Mouse (Mus musculus) ES-E14 (cell line): ENCODE measurements around the gene Col4a4. TPM values are rescaled to one million over a fixed set of nuclear protein-coding genes. Genes with fewer than 3 reads are reported as not detected.

ENCODE experiments used
- DNase-seq: peaks from one replicate; pipeline ENCODE4 v3.0.0-alpha.2; 2013; ENCODE audit warnings: low read depth, low spot score
- H3K27ac ChIP-seq: 2 replicates; pipeline ENCODE4 v1.5.1; 2012; ENCODE audit warnings: low read depth, mild to moderate bottlenecking, low read length, moderate library complexity, mixed read lengths; ENCODE audit not compliant: poor library complexity, insufficient read depth, severe bottlenecking
- H3K36me3 ChIP-seq: 2 replicates; pipeline ENCODE4 v1.6.1; 2012; ENCODE audit warnings: mild to moderate bottlenecking, low read length, moderate library complexity, mixed read lengths; ENCODE audit not compliant: control insufficient read depth, poor library complexity, insufficient read depth, severe bottlenecking
- H3K4me1 ChIP-seq, 2 experiments: fragments of 150-350 bp in 1 of 2; sonication (generic) in 1 of 2; 2 replicates each; pipeline ENCODE4 v1.6.1; 2012; ENCODE audit warnings: low read length in 2 of 2, mild to moderate bottlenecking in 1 of 2, mixed read lengths in 1 of 2; ENCODE audit not compliant: control insufficient read depth in 2 of 2, insufficient read depth in 2 of 2, poor library complexity in 1 of 2
- H3K4me3 ChIP-seq, 2 experiments: fragments of 150-350 bp in 1 of 2; sonication (generic) in 1 of 2; 2 replicates each; pipeline ENCODE4 v1.5.1; 2012; ENCODE audit warnings: low read length in 2 of 2, low read depth in 1 of 2, mild to moderate bottlenecking in 1 of 2, mixed read lengths in 1 of 2; ENCODE audit not compliant: insufficient read depth in 1 of 2, poor library complexity in 1 of 2, severe bottlenecking in 1 of 2
- H3K9ac ChIP-seq: 2 replicates; pipeline ENCODE4 v1.6.1; 2012; ENCODE audit warnings: low read depth, mild to moderate bottlenecking, low read length, mixed read lengths; ENCODE audit not compliant: poor library complexity, insufficient read depth, severe bottlenecking
- H3K9me3 ChIP-seq: fragments of 150-350 bp; sonication (generic); 2 replicates; pipeline ENCODE4 v1.6.1; 2012; ENCODE audit warnings: low read depth, mild to moderate bottlenecking, low read length; ENCODE audit not compliant: control insufficient read depth, insufficient read depth
- CHD2 ChIP-seq: IDR thresholded peaks from 2 replicates; pipeline ENCODE4 v1.6.1; 2014; ENCODE audit warnings: mild to moderate bottlenecking, low read depth, low read length, inconsistent platforms
- HCFC1 ChIP-seq: IDR thresholded peaks from 2 replicates; pipeline ENCODE4 v1.6.1; 2012; ENCODE audit warnings: low read length, inconsistent platforms, borderline replicate concordance; ENCODE audit not compliant: insufficient read depth
- MAFK ChIP-seq: IDR thresholded peaks from 2 replicates; pipeline ENCODE4 v1.6.1; 2014; ENCODE audit warnings: mild to moderate bottlenecking, low read depth, low read length, inconsistent platforms; ENCODE audit not compliant: insufficient read depth
- ZC3H11A ChIP-seq: IDR thresholded peaks from 2 replicates; pipeline ENCODE4 v1.6.1; 2012; ENCODE audit warnings: low read depth, mild to moderate bottlenecking, inconsistent platforms, low read length, borderline replicate concordance
- ZNF384 ChIP-seq: IDR thresholded peaks from 2 replicates; pipeline ENCODE4 v1.6.1; 2012; ENCODE audit warnings: low read depth, low read length, inconsistent platforms
- in situ Hi-C, 2 experiments: fragments of 600-800 bp; cut with MboI; formaldehyde crosslinking; loops; one replicate each; pipeline ENCODE4 v1.15.1; 2025; ENCODE audit warnings: low sequenced_read_pairs in 2 of 2, inconsistent platforms in 1 of 2; ENCODE audit not compliant: unreplicated experiment in 2 of 2
- total RNA-seq: library from RNA; depleted of rRNA; stranded (reverse); fragments of 300-350 nt; gene quantifications from 2 replicates; pipeline ENCODE4 v1.2.3, GENCODE M21; 2012; rRNA removed

Col4a4 gene
- total RNA-seq, 1 experiment: 0.04 TPM

DNA sequence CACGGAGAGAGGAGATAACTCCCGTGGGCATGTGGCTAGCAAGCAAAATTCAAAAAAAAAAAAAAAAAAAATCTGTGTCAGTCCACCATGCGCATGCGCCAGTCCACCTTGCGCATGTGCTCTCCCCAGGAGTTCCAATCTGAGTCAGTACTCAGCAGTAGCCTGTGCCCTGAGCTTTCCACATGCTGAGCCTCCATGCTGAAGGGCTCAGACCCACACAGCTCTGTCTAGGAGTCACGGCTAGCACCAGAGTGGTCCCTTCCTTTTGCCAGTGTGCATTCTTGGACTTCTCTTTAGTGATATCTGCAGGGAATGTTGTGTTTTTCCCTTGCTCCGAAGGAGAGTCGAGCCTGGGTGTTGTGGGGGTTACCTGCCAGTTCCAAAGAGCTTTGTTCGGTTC lies 177.4 kb downstream of the Col4a4 start:
- Histone ChIP-seq H3K4me3 (no peak overlapping the region), H3K9ac (no peak overlapping the region), H3K27ac (no peak overlapping the region), H3K4me1 (no peaks in the 10 kb centered on the region), H3K36me3 (no peaks in the 10 kb centered on the region), H3K9me3 (no peaks in the 10 kb centered on the region)
- TF ChIP-seq ZNF384: no peak
- TF ChIP-seq HCFC1: no peak
- no peak for TF ChIP-seq MAFK
- TF ChIP-seq CHD2: no peak
- no peak for TF ChIP-seq ZC3H11A
- in situ Hi-C loops: no loop called here
- DNase-seq: no peak

DNA sequence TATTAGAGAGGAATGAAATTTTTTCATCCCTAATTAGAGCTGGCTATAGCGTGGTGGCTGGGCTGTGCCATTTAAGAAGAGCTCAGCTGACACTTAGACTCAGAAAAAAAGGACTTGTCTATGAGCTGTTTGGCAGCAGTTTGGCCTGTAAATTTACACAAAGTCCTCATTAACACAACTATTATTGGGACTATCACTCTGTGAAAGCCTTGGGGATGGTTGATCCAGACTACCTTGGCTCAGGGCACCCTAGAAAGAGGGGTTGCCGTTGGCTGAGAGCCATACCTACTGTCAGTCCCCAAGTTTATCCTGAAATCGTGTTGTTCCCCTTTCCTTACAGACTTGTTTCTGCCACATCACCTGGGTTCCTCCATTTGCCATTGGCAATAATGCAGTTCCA lies 178.9 kb downstream of the Col4a4 start:
- in situ Hi-C loops: no loop called here
- no peaks in the 10 kb centered on the region for H3K9me3 ChIP-seq
- H3K4me1 ChIP-seq: no peaks in the 10 kb centered on the region
- no peak overlapping the region for H3K9ac ChIP-seq
- H3K4me3 ChIP-seq: no peak overlapping the region
- DNase-seq: no peak
- no peaks in the 10 kb centered on the region for H3K36me3 ChIP-seq
- H3K27ac ChIP-seq: no peak overlapping the region
- no peak for TF ChIP-seq HCFC1

Other genes with a start within 250 kb of the Col4a4 start
- gene Col4a3, start 72 bp upstream of the Col4a4 start, total RNA-seq: not detected in 2 replicates
- 52.2 and 70.4 TPM in 2 replicates for gene Mff, start 138.0 kb upstream of the Col4a4 start, total RNA-seq
- gene Tm4sf20, start 181.6 kb upstream of the Col4a4 start, total RNA-seq: not detected in 2 replicates
- gene Gm47791, start 184.4 kb upstream of the Col4a4 start, total RNA-seq: not detected in 2 replicates